Mouse (Mus musculus) MEL (cell line): Measurements from ENCODE around the gene Dnah17. TPM values are rescaled to one million over a fixed set of nuclear protein-coding genes. Genes with fewer than 3 reads are reported as not detected.

Experiments
- DNase-seq: peaks from one replicate; pipeline ENCODE4 v3.0.0; 2011; ENCODE audit warnings: low read depth, low spot score
- H3K27ac ChIP-seq: 2 replicates; pipeline ENCODE4 v1.5.1; 2012; ENCODE audit warnings: low read depth, mild to moderate bottlenecking, control low read depth, low read length, moderate library complexity; ENCODE audit not compliant: control insufficient read depth
- H3K27me3 ChIP-seq, 2 experiments: fragments of 150-350 bp in 1 of 2; sonication (generic) in 1 of 2; 2 replicates each; pipeline ENCODE4 v1.6.1; 2012; ENCODE audit warnings: low read length in 2 of 2, mild to moderate bottlenecking in 2 of 2, improper control_type of control experiment in 1 of 2, moderate library complexity in 1 of 2; ENCODE audit not compliant: insufficient read depth in 2 of 2, control insufficient read depth in 1 of 2
- H3K36me3 ChIP-seq, 2 experiments: 2 replicates each; pipeline ENCODE4 v1.6.1; 2012 to 2014; ENCODE audit warnings: low read length in 2 of 2, improper control_type of control experiment in 1 of 2, inconsistent platforms in 1 of 2, mild to moderate bottlenecking in 1 of 2; ENCODE audit not compliant: insufficient read depth in 2 of 2, control insufficient read depth in 1 of 2
- H3K4me1 ChIP-seq, 2 experiments: fragments of 150-350 bp in 1 of 2; sonication (generic) in 1 of 2; 2 replicates each; pipeline ENCODE4 v1.6.1; 2012; ENCODE audit warnings: low read length in 2 of 2, improper control_type of control experiment in 1 of 2, mild to moderate bottlenecking in 1 of 2; ENCODE audit not compliant: insufficient read depth in 2 of 2, control insufficient read depth in 1 of 2
- H3K4me3 ChIP-seq, 2 experiments: fragments of 150-350 bp in 1 of 2; sonication (generic) in 1 of 2; 2 replicates each; pipeline ENCODE4 v1.5.1; 2012; ENCODE audit warnings: low read depth in 2 of 2, low read length in 2 of 2, mild to moderate bottlenecking in 2 of 2, moderate library complexity in 2 of 2, control low read depth in 1 of 2, improper control_type of control experiment in 1 of 2; ENCODE audit not compliant: control insufficient read depth in 1 of 2, insufficient read depth in 1 of 2
- H3K79me2 ChIP-seq: 2 replicates; pipeline ENCODE4 v1.6.1; 2012; ENCODE audit warnings: mild to moderate bottlenecking, low read length, moderate library complexity; ENCODE audit not compliant: control insufficient read depth, poor library complexity, insufficient read depth
- H3K9ac ChIP-seq: 2 replicates; pipeline ENCODE4 v1.6.1; 2012; ENCODE audit warnings: low read depth, mild to moderate bottlenecking, control low read depth, low read length, moderate library complexity; ENCODE audit not compliant: control insufficient read depth, poor library complexity, severe bottlenecking
- H3K9me3 ChIP-seq: fragments of 150-350 bp; sonication (generic); replicated peaks from 2 replicates; pipeline ENCODE4 v1.6.1; 2012; ENCODE audit warnings: mild to moderate bottlenecking, low read length, improper control_type of control experiment, moderate library complexity; ENCODE audit not compliant: insufficient read depth
- BHLHE40 ChIP-seq: IDR thresholded peaks from 2 replicates; pipeline ENCODE4 v1.6.1; 2012; ENCODE audit warnings: low read depth, mild to moderate bottlenecking, inconsistent platforms, low read length, improper control_type of control experiment, borderline replicate concordance
- CTCF ChIP-seq, 3 experiments: IDR thresholded peaks in 2 of 3; conservative IDR thresholded peaks in 1 of 3; 2 replicates each; pipeline ENCODE4 v1.5.1; 2011 to 2012; ENCODE audit warnings: low read length in 3 of 3, low read depth in 2 of 3, mild to moderate bottlenecking in 2 of 3, improper control_type of control experiment in 1 of 3, inconsistent platforms in 1 of 3, mixed read lengths in 1 of 3, moderate library complexity in 1 of 3; ENCODE audit not compliant: control insufficient read depth in 1 of 3, insufficient read depth in 1 of 3, poor library complexity in 1 of 3, severe bottlenecking in 1 of 3
- E2F4 ChIP-seq: IDR thresholded peaks from 2 replicates; pipeline ENCODE4 v1.6.1; 2011; ENCODE audit warnings: low read depth, low read length, improper control_type of control experiment, borderline replicate concordance
- ETS1 ChIP-seq: IDR thresholded peaks from 2 replicates; pipeline ENCODE4 v1.6.1; 2012; ENCODE audit warnings: low read depth, mild to moderate bottlenecking, inconsistent platforms, low read length, improper control_type of control experiment, moderate library complexity
- GATA1 ChIP-seq: IDR thresholded peaks from 2 replicates; pipeline ENCODE4 v1.6.1; 2011; ENCODE audit warnings: low read depth, low read length, improper control_type of control experiment
- JUND ChIP-seq: IDR thresholded peaks from 2 replicates; pipeline ENCODE4 v1.6.1; 2011; ENCODE audit warnings: low read depth, mild to moderate bottlenecking, improper control_type of control experiment, low read length
- KAT2A ChIP-seq: conservative IDR thresholded peaks from 2 replicates; pipeline ENCODE4 v1.6.1; 2012; ENCODE audit warnings: low read depth, low read length, improper control_type of control experiment, inconsistent platforms
- MAX ChIP-seq: IDR thresholded peaks from 2 replicates; pipeline ENCODE4 v1.6.1; 2011; ENCODE audit warnings: low read length, improper control_type of control experiment
- MYC ChIP-seq: IDR thresholded peaks from 2 replicates; pipeline ENCODE4 v1.6.1; 2011; ENCODE audit warnings: low read depth, mild to moderate bottlenecking, low read length, improper control_type of control experiment, moderate library complexity
- POLR2A ChIP-seq, 2 experiments: IDR thresholded peaks; 2 replicates each; pipeline ENCODE4 v1.6.1; 2011 to 2012; ENCODE audit warnings: low read length in 2 of 2, mild to moderate bottlenecking in 2 of 2, control low read depth in 1 of 2, improper control_type of control experiment in 1 of 2, low read depth in 1 of 2, moderate library complexity in 1 of 2; ENCODE audit not compliant: control insufficient read depth in 1 of 2, insufficient read depth in 1 of 2, poor library complexity in 1 of 2
- RAD21 ChIP-seq: IDR thresholded peaks from 2 replicates; pipeline ENCODE4 v1.6.1; 2011; ENCODE audit warnings: mild to moderate bottlenecking, low read depth, low read length, improper control_type of control experiment
- SIN3A ChIP-seq: IDR thresholded peaks from 2 replicates; pipeline ENCODE4 v1.6.1; 2012; ENCODE audit warnings: low read length, improper control_type of control experiment, inconsistent platforms
- TBP ChIP-seq: IDR thresholded peaks from 2 replicates; pipeline ENCODE4 v1.8.0; 2011; ENCODE audit warnings: low read depth, low read length, improper control_type of control experiment
- USF1 ChIP-seq: IDR thresholded peaks from 2 replicates; pipeline ENCODE4 v1.6.1; 2014; ENCODE audit warnings: low read depth, mild to moderate bottlenecking, inconsistent platforms, low read length, improper control_type of control experiment, moderate library complexity
- ZNF384 ChIP-seq: IDR thresholded peaks from 2 replicates; pipeline ENCODE4 v1.6.1; 2012; ENCODE audit warnings: low read depth, mild to moderate bottlenecking, inconsistent platforms, low read length, improper control_type of control experiment
- polyA plus RNA-seq, 2 experiments: library from polyadenylated mRNA; stranded (reverse) in 1 of 2; unstranded in 1 of 2; fragments of >175 nt in 1 of 2; fragments of >200 nt in 1 of 2; gene quantifications; 2 replicates each; pipeline versions ENCODE4 v1.2.1 to v1.2.4; 2012; ENCODE audit warnings: low replicate concordance in 2 of 2, low read depth in 1 of 2; ENCODE audit not compliant: insufficient read length in 2 of 2, insufficient read depth in 1 of 2, missing spikeins in 1 of 2
- total RNA-seq: library from RNA; depleted of rRNA; stranded (reverse); fragments of 300-350 nt; gene quantifications from 2 replicates; pipeline ENCODE4 v1.2.3, GENCODE M21; 2012

The Dnah17 gene
- total and polyA plus RNA-seq, 3 experiments = 0.04 to 0.21 TPM; not detected in 1

- no peak overlapping the region for H3K4me3 ChIP-seq
- no peak for DNase-seq
- TF ChIP-seq RAD21 = no peak
- no peak for TF ChIP-seq KAT2A
- TF ChIP-seq ZNF384 = no peak
- TF ChIP-seq E2F4 = no peak
- no peak for TF ChIP-seq CTCF (IDR thresholded peaks at IDR 0.05 in 2 of 3, conservative IDR thresholded peaks at IDR 0.05 in 1 of 3; ENCODE audit: control insufficient read depth in 1 of 3, insufficient read depth in 1 of 3, low read depth in 2 of 3, low read length in 3 of 3, poor library complexity in 1 of 3, severe bottlenecking in 1 of 3)
- TF ChIP-seq GATA1 = no peak
- no peak for TF ChIP-seq MAX
- no peak for TF ChIP-seq TBP
- TF ChIP-seq ETS1 = no peak
- no peak for TF ChIP-seq USF1
- TF ChIP-seq, all 39 proteins: peak for 0
- Histone ChIP-seq H3K36me3 (no peaks in the 10 kb centered on the region), H3K9ac (no peak overlapping the region), H3K27ac (no peak overlapping the region), H3K9me3 (no peaks in the 10 kb centered on the region), H3K79me2 (no peaks in the 10 kb centered on the region), H3K4me1 (peaks cover 0 to 3% of the 10 kb centered on the region in 2 experiments; a peak in 1 of 4 replicates), H3K27me3 (no peaks in the 10 kb centered on the region)
Observed at GRCm38 (mm10) chr11:118136172-118136632, 5.8 kb upstream of the Dnah17 start.

DNA sequence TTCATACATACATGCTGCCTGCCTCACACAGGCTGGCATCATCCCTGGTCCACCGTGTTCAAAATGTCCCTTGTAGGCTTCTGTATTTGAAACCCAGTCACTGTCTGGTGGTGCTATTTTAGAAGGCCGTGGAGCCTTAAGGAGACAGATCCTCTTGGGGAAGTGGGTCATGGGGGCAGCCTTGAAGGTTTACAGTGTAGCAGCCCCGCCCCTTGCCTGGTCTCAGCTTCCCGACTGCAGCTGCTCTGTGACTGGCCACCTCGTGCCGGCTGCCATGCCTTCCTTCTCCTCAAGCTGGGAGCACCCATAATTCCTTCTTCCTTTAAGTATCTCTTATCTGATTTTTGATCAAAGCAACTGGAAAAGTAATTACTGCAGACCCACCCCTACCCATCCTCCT lies 4.8 kb upstream of the Dnah17 start:
- H3K4me1 ChIP-seq = peaks cover 0 to 3% of the 10 kb centered on the region in 2 experiments; a peak in 1 of 4 replicates

DNA sequence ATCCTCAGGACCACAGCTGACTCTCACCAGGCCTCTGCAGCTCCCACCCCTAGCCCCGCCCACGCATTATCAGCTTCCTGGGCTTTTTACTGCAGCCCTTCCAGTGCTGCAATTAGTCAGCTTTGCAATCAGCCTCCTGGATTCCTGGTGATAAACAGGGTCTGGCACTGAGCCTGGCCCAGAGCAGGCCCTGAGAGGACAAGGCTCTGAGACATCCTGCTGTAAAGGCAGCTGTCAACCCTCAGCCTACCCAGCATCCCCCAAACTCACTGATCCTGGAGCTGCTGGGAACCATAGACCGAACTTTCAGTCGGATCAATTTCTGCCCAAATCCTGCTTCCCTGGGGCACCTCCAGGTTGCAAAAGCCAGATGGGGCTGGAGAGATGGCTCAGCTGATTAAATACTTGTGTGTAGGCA lies 3.3 kb upstream of the Dnah17 start:
- H3K9ac ChIP-seq = no peak overlapping the region
- no peaks in the 10 kb centered on the region for H3K27me3 ChIP-seq
- H3K4me3 ChIP-seq = no peak overlapping the region
- no peak overlapping the region for H3K27ac ChIP-seq
- H3K9me3 ChIP-seq = no peaks in the 10 kb centered on the region
- no peaks in the 10 kb centered on the region for H3K36me3 ChIP-seq
- H3K79me2 ChIP-seq = no peaks in the 10 kb centered on the region
- H3K4me1 ChIP-seq = peaks cover 0 to 3% of the 10 kb centered on the region in 2 experiments; a peak in 1 of 4 replicates
- DNase-seq = no peak
- TF ChIP-seq BHLHE40 (no peak), SIN3A (no peak), POLR2A (IDR thresholded peaks at IDR 0.05; ENCODE audit: control insufficient read depth in 1 of 2, insufficient read depth in 1 of 2, low read depth in 1 of 2, low read length in 2 of 2, poor library complexity in 1 of 2) (no peak), JUND (no peak), E2F4 (no peak), ETS1 (no peak)

More for the DNA sequence above, 4.8 kb upstream of the Dnah17 start:
- H3K9me3 ChIP-seq = no peaks in the 10 kb centered on the region
- no peaks in the 10 kb centered on the region for H3K27me3 ChIP-seq
- H3K27ac ChIP-seq = no peak overlapping the region
- no peak for DNase-seq
- no peaks in the 10 kb centered on the region for H3K36me3 ChIP-seq
- TF ChIP-seq MYC = no peak
- no peak for TF ChIP-seq RAD21
- no peak overlapping the region for H3K4me3 ChIP-seq
- H3K9ac ChIP-seq = no peak overlapping the region
- no peaks in the 10 kb centered on the region for H3K79me2 ChIP-seq
